Mouse (Mus musculus): Measurements from ENCODE around the gene Icosl.

DNA sequence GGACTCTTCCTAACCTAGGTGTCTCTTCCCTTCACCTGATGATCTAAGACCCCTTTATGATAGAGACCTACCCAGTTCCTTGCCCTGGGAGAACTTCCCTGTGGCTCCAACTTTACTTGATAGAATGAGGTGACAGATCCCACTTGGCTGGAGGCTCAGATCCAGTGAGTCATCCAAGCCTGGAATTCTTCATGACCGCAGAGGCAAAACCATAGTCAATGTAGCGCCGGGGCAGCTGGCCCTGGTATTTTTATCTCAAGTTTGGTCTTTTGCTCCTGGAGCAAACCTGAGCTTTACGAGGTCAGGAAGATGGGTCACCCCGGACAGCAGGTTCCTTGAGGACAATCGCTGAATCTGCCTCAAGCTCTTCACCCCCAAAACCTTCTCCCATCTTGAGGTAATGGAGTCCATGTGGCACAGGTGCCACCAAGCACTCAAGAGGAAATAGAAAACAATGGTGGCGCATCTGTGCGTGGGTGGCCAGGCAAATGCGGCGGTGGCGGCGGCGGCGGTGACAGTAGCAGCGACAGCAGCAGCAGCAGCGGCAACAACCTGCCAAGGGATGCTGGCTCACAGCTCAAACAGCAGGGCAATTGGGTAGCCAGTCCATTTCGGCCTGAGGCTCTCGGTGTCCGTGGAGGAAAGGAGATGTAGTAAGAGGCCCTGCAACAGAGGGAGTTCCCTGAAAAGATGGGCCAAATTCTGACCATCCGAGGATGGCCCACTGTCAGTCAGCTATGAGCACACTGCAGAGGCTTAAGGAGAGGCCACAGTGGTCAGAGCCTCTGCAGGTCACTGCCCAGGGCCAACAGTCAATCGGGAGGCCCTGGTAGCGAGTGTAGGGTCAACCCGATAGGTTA, 23.0 kb downstream of the Icosl start:
- TF ChIP-seq GATA1 (IDR thresholded peaks at IDR 0.05; ENCODE audit: low read length) = no peak
- no peak for TF ChIP-seq TAL1 (IDR thresholded peaks at IDR 0.05; ENCODE audit: low read length)

All from erythroblast, embryonic 14.5 days (primary cell).